Mouse (Mus musculus): ENCODE data around the gene Tln1. TPM values are rescaled to one million over a fixed set of nuclear protein-coding genes. Genes with fewer than 3 reads are reported as not detected.

Tln1 gene
- polyA plus RNA-seq, 1 experiment: 621 TPM

DNA sequence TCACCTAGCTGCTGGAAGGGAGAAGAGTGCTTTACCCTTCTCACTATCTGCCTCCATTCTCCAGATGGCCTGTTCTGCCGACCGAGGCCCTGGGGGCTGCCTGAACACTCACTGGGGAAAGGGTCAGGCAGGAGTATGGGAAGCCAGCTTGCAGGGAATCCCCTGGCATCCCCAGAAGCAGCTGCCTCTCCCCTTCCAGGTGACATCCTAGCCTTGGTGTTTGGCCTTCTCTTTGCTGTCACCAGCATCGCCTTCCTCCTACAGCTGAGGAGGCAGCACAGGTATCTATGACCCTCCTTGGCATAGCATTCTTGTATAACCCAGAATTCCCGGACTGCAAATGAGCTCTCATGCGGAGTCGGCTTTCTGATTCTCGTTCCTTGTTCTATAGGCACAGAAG is 49.8 kb downstream of the Tln1 start:
- Histone ChIP-seq H3K4me1 (ENCODE audit: control insufficient read depth, insufficient read depth, low read length) (no peaks in the 10 kb centered on the region; the same call in 1 of the 2 replicates), H3K27ac (ENCODE audit: control insufficient read depth, insufficient read depth, low read depth, low read length, poor library complexity) (no peak overlapping the region), H3K4me3 (replicated peaks; ENCODE audit: control insufficient read depth, low read depth, low read length) (no peak overlapping the region)
- TF ChIP-seq CTCF (IDR thresholded peaks at IDR 0.05; ENCODE audit: control insufficient read depth, insufficient read depth, low read length) (no peak), POLR2A (IDR thresholded peaks at IDR 0.05; ENCODE audit: borderline replicate concordance, control insufficient read depth, low read depth, low read length) (no peak)
- 86% methylated on average over 7 of the region's 7 CpGs for WGBS

DNA sequence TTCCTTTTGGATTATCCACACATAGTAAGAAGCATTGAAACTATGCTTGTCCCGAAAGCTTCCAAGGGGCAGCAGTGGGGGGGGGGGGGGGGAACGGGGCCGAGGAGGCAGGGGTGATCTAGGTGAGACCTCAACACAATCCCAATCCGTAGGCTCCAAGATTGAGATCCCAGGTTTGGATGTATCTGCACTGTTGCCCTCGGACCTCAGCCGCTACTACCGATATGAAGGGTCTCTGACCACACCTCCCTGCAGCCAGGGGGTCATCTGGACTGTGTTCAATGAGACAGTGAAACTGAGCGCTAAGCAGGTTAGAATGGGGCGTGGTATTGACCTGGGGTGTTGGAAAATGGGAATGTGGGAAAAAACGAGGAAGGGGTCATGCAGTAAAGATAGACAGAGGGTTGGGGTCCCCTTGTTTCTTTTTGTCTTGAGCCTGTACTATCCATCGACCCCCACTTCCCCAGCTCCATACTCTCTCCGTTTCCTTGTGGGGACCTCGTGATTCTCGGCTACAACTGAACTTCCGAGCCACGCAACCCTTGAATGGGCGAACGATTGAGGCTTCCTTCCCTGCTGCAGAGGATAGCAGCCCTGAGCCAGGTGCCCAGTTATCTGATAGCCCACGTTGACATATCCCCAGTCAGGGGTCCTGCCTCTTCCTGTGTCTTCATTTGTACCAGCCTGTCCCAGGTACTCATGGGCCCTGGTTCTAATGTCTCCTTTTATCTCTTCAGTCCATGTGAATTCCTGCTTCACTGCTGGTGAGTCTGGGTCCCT is 50.6 kb downstream of the Tln1 start:
- 81% methylated on average over 19 of the region's 19 CpGs for WGBS
- Histone ChIP-seq H3K4me3 (replicated peaks; ENCODE audit: control insufficient read depth, low read depth, low read length) (no peak overlapping the region), H3K27ac (ENCODE audit: control insufficient read depth, insufficient read depth, low read depth, low read length, poor library complexity) (no peak overlapping the region), H3K4me1 (ENCODE audit: control insufficient read depth, insufficient read depth, low read length) (no peaks in the 10 kb centered on the region; the same call in 1 of the 2 replicates)
- TF ChIP-seq CTCF (IDR thresholded peaks at IDR 0.05; ENCODE audit: control insufficient read depth, insufficient read depth, low read length) (no peak), POLR2A (IDR thresholded peaks at IDR 0.05; ENCODE audit: borderline replicate concordance, control insufficient read depth, low read depth, low read length) (no peak)

GRCm38 (mm10) chr4:43509109-43509508 is 53.4 kb downstream of the Tln1 start:
- Histone ChIP-seq H3K4me3 (replicated peaks; ENCODE audit: control insufficient read depth, low read depth, low read length) (peak overlapping the region; percentile 74), H3K4me1 (ENCODE audit: control insufficient read depth, insufficient read depth, low read length) (no peaks in the 10 kb centered on the region; the same call in 1 of the 2 replicates), H3K27ac (ENCODE audit: control insufficient read depth, insufficient read depth, low read depth, low read length, poor library complexity) (peak overlapping the region; percentile 11)
- TF ChIP-seq POLR2A (IDR thresholded peaks at IDR 0.05; ENCODE audit: borderline replicate concordance, control insufficient read depth, low read depth, low read length): no peak
- TF ChIP-seq CTCF (IDR thresholded peaks at IDR 0.05; ENCODE audit: control insufficient read depth, insufficient read depth, low read length): no peak
- WGBS: 6% methylated on average over 9 of the region's 9 CpGs

DNA sequence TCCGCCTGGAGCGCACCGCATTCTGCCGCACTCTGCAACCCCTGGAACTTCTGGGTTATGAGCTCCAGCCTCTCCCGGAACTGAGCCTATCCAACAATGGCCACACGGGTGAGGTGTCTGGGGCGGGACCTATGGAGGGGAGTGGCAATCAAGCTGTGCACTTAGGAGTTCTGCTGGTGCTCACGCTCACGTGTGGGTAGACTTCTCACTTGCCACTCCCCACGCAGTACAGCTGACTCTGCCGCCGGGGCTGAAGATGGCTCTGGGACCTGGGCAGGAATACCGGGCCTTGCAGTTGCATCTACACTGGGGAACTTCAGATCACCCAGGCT is 53.9 kb downstream of the Tln1 start:
- peak overlapping the region; percentile 59 for H3K27ac ChIP-seq (ENCODE audit: control insufficient read depth, insufficient read depth, low read depth, low read length, poor library complexity)
- H3K4me1 ChIP-seq (ENCODE audit: control insufficient read depth, insufficient read depth, low read length): no peaks in the 10 kb centered on the region; the same call in 1 of the 2 replicates
- WGBS: 1% methylated on average over 13 of the region's 13 CpGs
- no peak for TF ChIP-seq CTCF (IDR thresholded peaks at IDR 0.05; ENCODE audit: control insufficient read depth, insufficient read depth, low read length)
- peak; percentile 69; the same call in 1 of the 2 replicates for TF ChIP-seq POLR2A (IDR thresholded peaks at IDR 0.05; ENCODE audit: borderline replicate concordance, control insufficient read depth, low read depth, low read length)
- H3K4me3 ChIP-seq (replicated peaks; ENCODE audit: control insufficient read depth, low read depth, low read length): peak overlapping the region; percentile 74

DNA sequence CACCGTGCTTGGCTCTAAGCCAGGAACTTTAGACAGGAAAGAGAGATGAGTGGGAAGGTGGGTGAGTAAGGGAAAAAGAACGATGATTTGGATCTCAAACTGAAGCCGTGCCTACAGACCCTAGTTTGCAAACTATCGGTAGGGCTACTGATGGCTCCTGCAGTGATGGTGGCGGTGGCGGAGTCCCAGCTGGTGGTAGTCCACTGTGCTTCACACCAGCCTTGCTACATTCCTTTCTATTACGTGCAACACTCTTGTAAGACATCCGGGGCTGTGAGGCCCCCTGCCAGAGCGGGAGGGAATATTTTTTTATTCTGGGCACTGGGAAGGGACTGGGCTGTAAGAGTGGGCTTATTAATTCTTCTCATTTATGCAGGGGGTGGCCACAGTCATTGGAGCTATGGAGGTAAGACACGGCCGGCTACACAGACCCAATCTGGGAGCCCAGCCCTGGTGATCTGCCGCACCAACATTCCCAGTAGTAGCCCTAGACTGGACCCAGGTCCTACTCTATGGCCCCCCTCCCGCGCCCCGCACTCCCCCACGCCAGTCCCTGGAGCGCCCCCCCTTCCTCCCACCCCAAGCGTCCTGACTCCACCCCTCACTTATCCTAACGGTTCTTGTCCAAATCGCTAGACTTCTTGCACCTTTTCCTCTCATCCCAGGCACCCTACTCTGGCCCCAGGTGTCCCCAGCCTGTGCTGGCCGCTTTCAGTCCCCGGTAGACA is 54.4 kb downstream of the Tln1 start:
- WGBS: 3% methylated on average over 21 of the region's 22 CpGs
- TF ChIP-seq CTCF (IDR thresholded peaks at IDR 0.05; ENCODE audit: control insufficient read depth, insufficient read depth, low read length) (no peak), POLR2A (IDR thresholded peaks at IDR 0.05; ENCODE audit: borderline replicate concordance, control insufficient read depth, low read depth, low read length) (no peak)
- Histone ChIP-seq H3K4me1 (ENCODE audit: control insufficient read depth, insufficient read depth, low read length) (no peaks in the 10 kb centered on the region; the same call in 1 of the 2 replicates), H3K27ac (ENCODE audit: control insufficient read depth, insufficient read depth, low read depth, low read length, poor library complexity) (peak overlapping the region; percentile 59; the same call in 1 of the 2 replicates), H3K4me3 (replicated peaks; ENCODE audit: control insufficient read depth, low read depth, low read length) (peak overlapping the region; percentile 74)

DNA sequence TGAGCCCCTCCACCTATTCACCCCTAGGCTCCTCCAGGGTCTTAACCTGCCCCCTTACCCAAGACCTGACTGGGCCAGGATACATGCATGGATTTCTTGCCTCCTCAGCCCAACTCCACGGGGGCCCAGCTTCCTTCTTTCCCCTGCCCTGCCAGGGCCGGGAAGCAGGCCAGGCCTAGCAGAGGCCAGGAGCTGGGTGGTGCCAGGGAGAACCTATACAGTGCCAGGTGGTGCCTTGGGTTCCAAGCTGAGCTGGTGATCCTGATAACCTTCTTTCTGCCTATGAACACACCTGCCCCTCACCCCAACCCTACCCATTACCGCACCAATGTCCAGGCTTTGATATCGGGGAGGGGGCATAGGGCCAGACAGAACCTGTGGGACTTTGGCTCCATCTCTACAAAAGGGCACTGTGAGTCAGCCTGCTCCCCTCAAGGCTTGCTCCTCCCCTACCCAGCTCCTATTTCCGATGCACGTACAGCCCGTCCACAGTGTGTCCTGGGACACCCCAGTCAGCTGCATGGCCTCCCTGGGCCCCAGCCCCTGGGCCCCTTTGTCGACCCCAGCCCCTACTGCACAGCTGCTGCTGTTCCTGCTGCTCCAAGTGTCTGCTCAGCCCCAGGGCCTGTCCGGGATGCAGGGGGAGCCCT is 55.8 kb downstream of the Tln1 start, which contains the start of gene Car9:
Gene Car9, plus strand, starts transcription at position 431 of the 650 bp plus-strand sequence.
- H3K4me3 ChIP-seq (replicated peaks; ENCODE audit: control insufficient read depth, low read depth, low read length): peak within 1 kb of the TSS; percentile 74
- H3K4me1 ChIP-seq (ENCODE audit: control insufficient read depth, insufficient read depth, low read length): no peaks in the 10 kb centered on the region; the same call in 1 of the 2 replicates
- WGBS: 70% methylated on average over 9 of the region's 9 CpGs
- TF ChIP-seq POLR2A (IDR thresholded peaks at IDR 0.05; ENCODE audit: borderline replicate concordance, control insufficient read depth, low read depth, low read length): no peak
- no peak for TF ChIP-seq CTCF (IDR thresholded peaks at IDR 0.05; ENCODE audit: control insufficient read depth, insufficient read depth, low read length)
- no peak within 1 kb of the TSS for H3K27ac ChIP-seq (ENCODE audit: control insufficient read depth, insufficient read depth, low read depth, low read length, poor library complexity)

- no peak for TF ChIP-seq CTCF (IDR thresholded peaks at IDR 0.05; ENCODE audit: control insufficient read depth, insufficient read depth, low read length)
- WGBS: 85% methylated on average over 8 of the region's 8 CpGs
- no peak overlapping the region for H3K27ac ChIP-seq (ENCODE audit: control insufficient read depth, insufficient read depth, low read depth, low read length, poor library complexity)
- no peaks in the 10 kb centered on the region; the same call in 1 of the 2 replicates for H3K4me1 ChIP-seq (ENCODE audit: control insufficient read depth, insufficient read depth, low read length)
- no peak overlapping the region for H3K4me3 ChIP-seq (replicated peaks; ENCODE audit: control insufficient read depth, low read depth, low read length)
Observed at GRCm38 (mm10) chr4:43506074-43506473, 56.4 kb downstream of the Tln1 start.

DNA sequence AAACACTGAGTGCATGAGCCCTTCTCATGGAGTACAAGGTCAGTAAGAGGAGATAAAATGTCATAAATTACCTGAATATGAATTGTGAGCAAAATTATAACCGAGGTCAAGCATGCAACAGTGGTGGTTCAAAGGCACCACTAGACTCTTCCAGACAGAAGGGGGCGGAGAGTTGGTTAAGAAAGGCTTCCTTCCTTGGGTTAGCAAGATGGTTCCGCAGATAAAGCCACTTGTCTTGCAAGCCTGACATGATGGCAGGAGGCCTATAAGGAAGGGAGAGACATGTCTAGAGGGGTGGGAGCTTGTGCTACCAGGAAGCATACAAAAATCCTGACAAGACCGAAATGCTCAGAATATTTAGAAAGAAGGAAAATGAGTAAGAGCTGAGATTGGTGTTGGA is 58.2 kb downstream of the Tln1 start:
- peaks cover 2% of the 10 kb centered on the region for H3K4me1 ChIP-seq (ENCODE audit: control insufficient read depth, insufficient read depth, low read length)
- WGBS: 11% methylated on average over 4 of the region's 4 CpGs
- no peak overlapping the region for H3K4me3 ChIP-seq (replicated peaks; ENCODE audit: control insufficient read depth, low read depth, low read length)
- TF ChIP-seq CTCF (IDR thresholded peaks at IDR 0.05; ENCODE audit: control insufficient read depth, insufficient read depth, low read length) (no peak), POLR2A (IDR thresholded peaks at IDR 0.05; ENCODE audit: borderline replicate concordance, control insufficient read depth, low read depth, low read length) (no peak)
- no peak overlapping the region for H3K27ac ChIP-seq (ENCODE audit: control insufficient read depth, insufficient read depth, low read depth, low read length, poor library complexity)
